Mouse (Mus musculus) heart, embryonic 13.5 days (tissue): ENCODE results near the gene Tuft1. TPM values are rescaled to one million over a fixed set of nuclear protein-coding genes. Genes with fewer than 3 reads are reported as not detected.
"Not testable (repeated sequence)": the region's sequence is repeated elsewhere in the genome, so short reads cannot be mapped to it uniquely, and the experiment has no call there.

Experiments
- ATAC-seq: fragments of 200-750 bp; cut with Nextera tagmentation; 2 replicates; pipeline ENCODE4 v1.8.0; 2017; ENCODE audit warnings: moderate TSS enrichment; ENCODE audit not compliant: insufficient number of reproducible peaks, low FRiP score, low TSS enrichment; ENCODE audit errors: extremely low read depth
- H3K27ac ChIP-seq: fragments of 300-500 bp; sonication (generic); replicated peaks from 2 replicates; pipeline ENCODE4 v1.5.1; 2015; ENCODE audit warnings: moderate library complexity, mild to moderate bottlenecking, inconsistent platforms
- H3K27me3 ChIP-seq: fragments of 300-500 bp; sonication (generic); replicated peaks from 2 replicates; pipeline ENCODE4 v1.6.1; 2015; ENCODE audit warnings: mild to moderate bottlenecking, inconsistent platforms
- H3K36me3 ChIP-seq: fragments of 300-500 bp; sonication (generic); 2 replicates; pipeline ENCODE4 v1.6.1; 2015; ENCODE audit warnings: mild to moderate bottlenecking, inconsistent platforms
- H3K4me1 ChIP-seq: fragments of 300-500 bp; sonication (generic); 2 replicates; pipeline ENCODE4 v1.6.1; 2015; ENCODE audit warnings: inconsistent platforms
- H3K4me2 ChIP-seq: fragments of 300-500 bp; sonication (generic); 2 replicates; pipeline ENCODE4 v1.6.1; 2015; ENCODE audit warnings: inconsistent platforms, mild to moderate bottlenecking, moderate library complexity
- H3K4me3 ChIP-seq: fragments of 300-500 bp; sonication (generic); 2 replicates; pipeline ENCODE4 v1.5.1; 2015; ENCODE audit warnings: moderate library complexity, mild to moderate bottlenecking, inconsistent platforms
- H3K9ac ChIP-seq: fragments of 300-500 bp; sonication (generic); 2 replicates; pipeline ENCODE4 v1.6.1; 2015; ENCODE audit warnings: inconsistent platforms, mild to moderate bottlenecking, moderate library complexity
- H3K9me3 ChIP-seq: fragments of 300-500 bp; sonication (generic); 2 replicates; pipeline ENCODE4 v1.6.1; 2016; ENCODE audit warnings: inconsistent platforms
- WGBS: fragments of 180-500 bp; shearing (Covaris S2); methylation state at CpG from one replicate; pipeline ENCODE4 v1.1.7; 2015; ENCODE audit warnings: mixed read lengths; 5-methylcytosine and 5-hydroxymethylcytosine counted together
- polyA plus RNA-seq: library from polyadenylated mRNA; unstranded; fragments of >200 nt; fragmentation: Nextera tagmentation; extraction: Ambion mirVana; gene quantifications from 2 replicates; pipeline ENCODE4 v1.2.1, GENCODE M21; 2015

Gene Tuft1
- 5.9 and 6.4 TPM in 2 replicates for polyA plus RNA-seq

DNA sequence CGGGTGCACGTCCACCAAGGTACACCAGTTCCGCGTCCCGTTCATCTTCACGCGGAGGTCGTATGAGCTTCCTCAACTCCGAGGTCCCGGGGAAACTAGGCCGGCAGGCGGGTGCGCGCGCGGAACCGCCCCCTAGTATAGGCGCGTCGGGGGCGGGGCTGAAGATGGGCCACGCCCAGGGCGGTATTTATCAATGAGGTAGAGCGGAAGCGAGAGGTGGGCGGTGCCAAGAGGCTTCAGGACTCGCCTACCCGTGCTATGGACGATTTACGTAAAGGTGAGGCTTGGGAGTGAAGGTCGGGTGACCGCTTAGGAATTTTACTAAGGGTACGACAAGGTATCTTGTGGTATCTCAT, at the start of gene Tuft1:
Gene Tuft1 (minus strand): TSS at position 133 of the 356 bp plus-strand sequence.
- H3K4me2 ChIP-seq: peak within 1 kb of the TSS; percentile 82
- not testable (repeated sequence) for H3K9me3 ChIP-seq, H3K36me3 ChIP-seq, H3K27me3 ChIP-seq
- peak within 1 kb of the TSS; percentile 42; the same call in 1 of the 2 replicates for H3K27ac ChIP-seq
- peak within 1 kb of the TSS; percentile 58 for H3K4me3 ChIP-seq
- H3K4me1 ChIP-seq: peaks cover 11% of the 10 kb centered on the region
- peak; percentile 86 for ATAC-seq
- under 1% methylated on average over 21 of the region's 33 CpGs for WGBS
- H3K9ac ChIP-seq: peak within 1 kb of the TSS; percentile 79

DNA sequence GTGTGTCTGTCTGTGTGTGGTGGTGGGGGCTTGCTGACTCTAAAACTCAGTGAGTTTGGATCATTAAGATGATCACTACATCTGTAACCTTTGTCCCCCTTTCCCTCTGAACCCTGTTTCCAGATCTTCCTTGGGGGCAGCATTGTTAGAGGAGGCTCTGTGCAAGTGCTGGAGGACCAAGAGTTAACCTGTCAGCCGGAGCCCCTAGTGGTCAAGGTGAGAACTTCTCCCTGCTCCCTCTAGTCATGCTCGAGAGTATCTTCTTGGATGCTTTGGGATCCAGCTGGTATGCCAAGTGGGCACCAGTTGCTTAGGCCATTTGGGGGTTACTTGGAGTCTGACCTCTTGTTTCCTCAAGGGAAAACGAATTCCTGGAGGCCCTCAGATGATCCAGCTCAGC, 44.7 kb upstream of the Tuft1 start:
- not testable (repeated sequence) for H3K4me3 ChIP-seq, H3K36me3 ChIP-seq, H3K9me3 ChIP-seq, H3K27ac ChIP-seq, ATAC-seq, H3K9ac ChIP-seq, H3K27me3 ChIP-seq, H3K4me2 ChIP-seq, H3K4me1 ChIP-seq
- 21% methylated on average over 3 of the region's 3 CpGs for WGBS

DNA sequence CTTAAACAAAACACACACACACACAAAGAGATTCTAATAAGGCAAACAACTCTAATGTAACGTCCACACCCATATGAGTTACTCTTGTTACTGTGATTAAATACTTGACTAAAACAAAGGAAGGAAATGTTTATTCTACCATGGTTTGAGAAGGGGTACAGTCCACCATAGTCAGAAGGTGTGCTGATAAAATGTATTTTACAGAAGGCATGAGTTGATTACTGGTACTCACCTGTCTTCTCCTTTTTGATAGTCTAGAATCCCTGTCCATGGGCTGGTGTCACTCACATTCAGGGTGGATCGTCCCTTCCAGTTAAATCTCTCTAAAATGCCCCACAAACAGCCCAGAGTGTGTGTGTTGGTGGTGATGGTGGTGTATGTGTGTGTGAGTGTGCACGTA, 44.2 kb upstream of the Tuft1 start:
- Histone ChIP-seq H3K4me2 (no peak overlapping the region), H3K9me3 (no peaks in the 10 kb centered on the region), H3K4me1 (no peaks in the 10 kb centered on the region), H3K4me3 (no peak overlapping the region), H3K27me3 (no peaks in the 10 kb centered on the region), H3K36me3 (no peaks in the 10 kb centered on the region), H3K27ac (peak overlapping the region; percentile 5; the same call in 1 of the 2 replicates), H3K9ac (no peak overlapping the region)
- WGBS: 69% methylated on average over 3 of the region's 3 CpGs
- ATAC-seq: no peak

DNA sequence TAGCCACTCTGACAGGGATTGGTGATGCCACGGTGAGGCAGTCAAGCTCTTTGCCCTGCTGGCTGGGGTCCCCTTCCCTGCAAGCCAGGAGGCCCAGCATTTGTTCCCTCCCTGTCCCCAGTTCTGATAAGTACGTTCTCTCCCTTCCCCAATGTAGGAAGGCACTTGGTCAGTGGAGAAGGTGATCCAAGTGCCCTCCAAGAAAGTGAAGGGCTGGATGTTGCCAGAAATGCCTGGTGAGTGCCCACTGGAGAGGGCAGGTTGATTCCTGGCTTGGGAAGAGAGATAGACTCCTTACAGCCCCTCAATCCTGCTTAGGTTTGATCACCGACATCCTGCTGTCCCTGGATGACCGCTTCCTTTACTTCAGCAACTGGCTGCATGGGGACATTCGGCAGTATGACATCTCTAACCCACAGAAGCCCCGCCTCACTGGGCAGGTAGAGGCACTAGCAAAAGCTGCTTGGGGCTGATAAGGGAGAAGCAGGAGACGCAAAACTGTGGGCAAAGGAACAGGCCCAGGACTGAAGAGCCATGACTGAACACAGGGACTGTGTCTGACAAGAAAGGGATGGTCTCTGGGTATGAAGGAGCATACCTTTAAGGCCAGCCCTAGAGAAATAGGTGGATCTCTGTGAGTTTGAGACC, 43.6 kb upstream of the Tuft1 start:
- H3K9ac ChIP-seq, H3K27ac ChIP-seq, H3K36me3 ChIP-seq, ATAC-seq, H3K9me3 ChIP-seq, H3K4me1 ChIP-seq, H3K27me3 ChIP-seq, H3K4me2 ChIP-seq, H3K4me3 ChIP-seq: not testable (repeated sequence)
- WGBS: 63% methylated on average over 7 of the region's 7 CpGs

DNA sequence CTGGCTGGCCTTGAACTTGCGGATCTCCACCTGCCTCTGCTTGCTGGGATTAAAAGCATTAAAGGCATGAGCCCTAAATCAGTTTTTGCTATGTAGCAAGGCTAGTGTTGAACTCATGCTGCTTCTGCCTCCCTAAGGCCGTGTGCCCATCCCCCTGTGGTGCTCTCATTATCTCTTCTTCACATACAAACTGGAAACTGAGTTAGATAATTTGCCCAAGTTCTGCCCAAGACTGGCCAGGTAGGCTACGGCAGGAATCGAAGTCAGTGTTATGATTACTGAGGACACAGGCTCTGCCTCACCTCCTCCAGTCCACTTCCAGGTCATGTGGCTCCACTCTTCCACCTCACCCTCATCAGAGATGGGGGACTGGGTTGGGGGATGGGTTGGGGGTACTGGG, 37.6 kb upstream of the Tuft1 start:
- not testable (repeated sequence) for H3K9me3 ChIP-seq, H3K27ac ChIP-seq, H3K36me3 ChIP-seq, H3K9ac ChIP-seq, ATAC-seq, H3K27me3 ChIP-seq, H3K4me1 ChIP-seq, H3K4me2 ChIP-seq, H3K4me3 ChIP-seq
- 80% methylated on average over 4 of the region's 4 CpGs for WGBS

DNA sequence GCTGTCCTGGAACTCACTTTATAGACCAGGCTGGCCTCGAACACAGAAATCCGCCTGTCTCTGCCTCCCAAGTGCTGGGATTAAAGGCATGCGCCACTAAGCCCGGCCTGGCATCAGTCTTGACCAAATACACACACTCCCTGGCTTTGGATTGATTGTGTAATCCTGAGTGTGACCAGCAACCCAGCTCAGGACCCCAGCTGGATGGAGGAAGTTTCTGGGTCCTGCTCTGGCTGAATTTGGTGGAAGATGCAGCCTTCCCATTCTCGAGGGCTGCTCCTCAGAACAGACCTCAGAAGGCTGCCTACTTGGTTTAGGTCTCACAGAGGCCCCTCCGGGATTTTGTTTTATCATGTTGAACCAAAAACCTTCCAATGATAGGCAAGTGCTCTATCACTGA, 36.9 kb upstream of the Tuft1 start:
- not testable (repeated sequence) for H3K9me3 ChIP-seq, H3K27ac ChIP-seq, H3K9ac ChIP-seq, H3K36me3 ChIP-seq, H3K27me3 ChIP-seq, H3K4me2 ChIP-seq, H3K4me3 ChIP-seq, H3K4me1 ChIP-seq, ATAC-seq
- 80% methylated on average over 6 of the region's 6 CpGs for WGBS

DNA sequence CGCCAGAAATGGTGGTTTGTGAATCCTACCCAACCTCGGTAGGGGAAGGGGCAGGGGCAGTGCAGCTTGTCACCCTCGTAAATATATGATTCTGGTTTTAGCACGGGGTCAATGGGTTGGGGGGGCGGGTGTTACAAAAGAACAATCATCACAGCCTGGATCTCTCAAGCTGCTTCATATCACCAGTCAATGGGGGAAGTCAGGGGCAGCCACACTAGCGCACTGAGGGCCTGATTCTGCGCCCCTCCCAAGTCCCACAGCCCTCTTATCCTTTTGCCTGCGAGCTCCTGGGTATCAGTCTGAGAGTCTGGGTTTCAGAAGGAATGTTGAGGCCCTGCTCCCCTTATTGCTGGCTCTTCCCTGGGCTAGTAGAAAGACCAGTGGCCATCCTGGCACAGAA, 35.2 kb upstream of the Tuft1 start:
- not testable (repeated sequence) for H3K27ac ChIP-seq, H3K9me3 ChIP-seq, H3K4me2 ChIP-seq, H3K36me3 ChIP-seq, H3K4me1 ChIP-seq, H3K4me3 ChIP-seq, H3K9ac ChIP-seq, ATAC-seq, H3K27me3 ChIP-seq
- 58% methylated on average over 5 of the region's 8 CpGs for WGBS

DNA sequence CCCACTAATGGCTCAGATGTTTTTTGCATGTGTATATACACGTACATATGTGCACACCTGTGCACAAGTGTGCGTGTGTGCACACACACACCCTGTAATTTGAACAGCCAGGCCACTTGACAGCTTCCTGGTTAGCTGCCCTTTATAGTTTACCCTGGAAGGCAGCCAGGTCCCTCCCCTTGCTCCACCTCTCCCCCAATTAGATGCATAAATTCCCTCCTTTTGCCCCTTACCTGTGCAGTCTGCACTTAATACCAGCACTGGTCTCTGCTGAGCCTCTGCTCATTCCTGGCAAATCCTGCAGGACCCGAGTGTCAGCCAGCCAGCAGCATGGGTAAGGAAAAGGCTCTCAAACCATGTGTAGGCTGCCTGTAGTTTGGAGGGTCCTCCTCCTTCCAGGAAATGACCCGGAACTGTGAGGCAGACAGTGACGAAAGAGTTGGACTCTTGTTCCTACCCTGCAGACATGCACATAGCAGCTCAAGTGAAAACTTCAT, 34.7 kb upstream of the Tuft1 start, which contains the start of gene Selenbp2:
Gene Selenbp2 (plus strand): TSS at position 228 of the 497 bp plus-strand sequence.
- Histone ChIP-seq H3K4me3 (no peak within 1 kb of the TSS), H3K9me3 (no peaks in the 10 kb centered on the region), H3K36me3 (no peaks in the 10 kb centered on the region), H3K27ac (no peak within 1 kb of the TSS), H3K9ac (no peak within 1 kb of the TSS), H3K4me2 (no peak within 1 kb of the TSS), H3K27me3 (no peaks in the 10 kb centered on the region), H3K4me1 (peaks cover 9% of the 10 kb centered on the region)
- 56% methylated on average over 5 of the region's 5 CpGs for WGBS
- no peak for ATAC-seq

DNA sequence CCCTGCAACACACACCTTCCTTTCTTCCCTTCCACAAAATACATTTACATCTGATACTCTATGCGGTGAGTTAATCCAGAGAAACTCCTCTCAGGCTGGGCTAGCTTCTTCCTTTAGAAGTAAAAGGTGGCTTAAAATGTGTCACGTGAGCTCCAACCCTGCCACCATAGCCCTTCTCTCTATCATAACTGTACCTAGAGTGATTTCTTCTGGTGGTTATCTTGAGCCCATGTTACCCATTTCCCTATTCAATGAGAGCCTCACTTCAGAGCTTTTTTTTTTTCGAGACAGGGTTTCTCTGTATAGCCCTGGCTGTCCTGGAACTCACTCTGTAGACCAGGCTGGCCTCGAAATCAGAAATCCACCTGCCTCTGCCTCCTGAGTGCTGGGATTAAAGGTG, 33.0 kb upstream of the Tuft1 start:
- not testable (repeated sequence) for H3K36me3 ChIP-seq, H3K4me3 ChIP-seq, H3K27me3 ChIP-seq, H3K9ac ChIP-seq, H3K27ac ChIP-seq, H3K4me2 ChIP-seq, ATAC-seq, H3K9me3 ChIP-seq
- whole genome bisulfite sequencing: 85% methylated on average over 4 of the region's 4 CpGs
- peaks cover 11% of the 10 kb centered on the region for H3K4me1 ChIP-seq

DNA sequence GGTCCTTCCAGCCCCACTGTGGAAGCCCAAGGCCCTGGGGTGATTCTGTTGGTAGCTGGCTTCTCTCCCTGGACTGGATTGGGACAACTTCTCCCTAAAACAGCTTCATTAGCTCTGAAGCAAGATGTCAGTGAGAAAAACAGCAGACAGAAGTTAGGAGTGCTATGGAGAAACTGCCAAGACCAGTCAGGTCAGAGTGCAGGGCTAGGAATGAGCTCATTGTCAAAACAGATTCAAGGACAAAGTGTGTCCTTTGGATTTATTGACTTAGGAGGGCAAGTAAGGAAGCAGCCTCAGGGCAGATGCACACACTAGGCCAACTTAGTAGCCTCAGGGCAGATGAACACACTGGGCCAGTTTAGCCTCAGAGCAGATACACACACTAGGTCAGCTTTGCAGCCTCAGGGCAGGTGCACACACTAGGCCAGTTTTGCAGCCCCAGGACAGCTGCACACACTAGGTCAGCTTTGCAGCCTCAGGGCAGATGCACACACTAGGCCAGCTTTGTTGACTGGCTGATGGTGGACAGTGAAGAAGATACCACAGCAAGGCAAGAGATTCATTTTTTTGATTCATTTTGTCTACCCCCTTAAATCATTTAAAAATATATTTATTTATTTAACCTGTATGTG, 32.1 kb upstream of the Tuft1 start:
- Histone ChIP-seq H3K9me3 (no peaks in the 10 kb centered on the region), H3K4me1 (peaks cover 13% of the 10 kb centered on the region)
- no peak for ATAC-seq

DNA sequence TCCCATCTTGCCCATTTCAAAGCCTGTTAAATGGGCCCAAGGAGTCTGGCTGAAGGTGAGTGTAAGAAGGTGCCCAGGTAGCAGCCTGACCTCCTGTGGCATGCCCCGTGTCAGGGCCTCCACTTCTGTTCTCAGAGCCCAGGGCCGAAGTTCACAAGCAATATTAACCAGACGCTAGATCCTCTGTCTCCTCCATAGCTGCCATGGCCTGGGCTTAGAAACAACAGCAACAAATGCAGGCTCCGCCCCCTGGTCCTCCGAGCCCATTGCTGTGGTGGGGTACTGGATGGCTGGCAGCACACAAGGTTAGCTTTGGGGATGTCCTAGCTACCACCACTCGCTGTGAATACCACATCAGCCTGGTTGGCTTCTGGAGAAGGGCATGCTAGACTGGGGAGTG, 31.5 kb upstream of the Tuft1 start:
- H3K4me3 ChIP-seq, H3K27ac ChIP-seq, ATAC-seq, H3K9ac ChIP-seq, H3K9me3 ChIP-seq, H3K4me2 ChIP-seq, H3K36me3 ChIP-seq, H3K27me3 ChIP-seq: not testable (repeated sequence)
- WGBS: 51% methylated on average over 6 of the region's 6 CpGs
- peaks cover 13% of the 10 kb centered on the region for H3K4me1 ChIP-seq

More for the DNA sequence above, 32.1 kb upstream of the Tuft1 start:
- no peaks in the 10 kb centered on the region for H3K36me3 ChIP-seq
- no peak overlapping the region for H3K4me2 ChIP-seq
- no peaks in the 10 kb centered on the region for H3K27me3 ChIP-seq
- H3K4me3 ChIP-seq: no peak overlapping the region
- no peak overlapping the region for H3K9ac ChIP-seq
- no peak overlapping the region for H3K27ac ChIP-seq

DNA sequence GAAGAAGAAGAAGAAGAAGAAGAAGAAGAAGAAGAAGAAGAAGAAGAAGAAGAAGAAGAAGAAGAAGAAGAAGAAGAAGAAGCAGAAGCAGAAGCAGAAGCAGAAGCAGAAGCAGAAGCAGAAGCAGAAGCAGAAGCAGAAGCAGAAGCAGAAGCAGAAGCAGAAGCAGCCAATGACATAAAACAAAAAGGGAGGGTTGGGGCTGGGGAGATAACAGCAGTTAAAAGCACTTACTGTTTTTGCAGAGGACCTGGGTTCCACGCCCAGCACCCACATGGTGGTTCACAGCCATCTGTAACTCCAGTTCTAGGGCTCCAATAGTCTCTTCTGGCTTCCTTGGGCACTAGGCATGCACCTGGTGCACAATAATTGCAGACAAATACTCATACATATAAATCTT, 30.5 kb upstream of the Tuft1 start:
- 52% methylated on average over 1 of the region's 1 CpGs for WGBS
- not testable (repeated sequence) for H3K36me3 ChIP-seq

More for the DNA sequence above, 30.5 kb upstream of the Tuft1 start:
- not testable (repeated sequence) for H3K9me3 ChIP-seq, H3K4me2 ChIP-seq, ATAC-seq, H3K4me3 ChIP-seq, H3K27ac ChIP-seq, H3K27me3 ChIP-seq, H3K9ac ChIP-seq
- peaks cover 13% of the 10 kb centered on the region for H3K4me1 ChIP-seq
